Mouse (Mus musculus) gastrocnemius, adult 2 months (tissue): Measurements from ENCODE around the gene Gm28053. TPM values are rescaled to one million over a fixed set of nuclear protein-coding genes. Genes with fewer than 3 reads are reported as not detected.

Source experiments
- DNase-seq: peaks from one replicate; pipeline ENCODE4 v3.0.0; 2022
- H3K27ac ChIP-seq: fragments of 200-600 bp; 2 replicates; pipeline ENCODE4 v1.8.1; 2022; ENCODE audit warnings: mild to moderate bottlenecking
- H3K4me3 ChIP-seq: fragments of 200-600 bp; 2 replicates; pipeline ENCODE4 v1.8.1; 2022; ENCODE audit warnings: mild to moderate bottlenecking, moderate library complexity
- CTCF ChIP-seq: fragments of 200-600 bp; IDR thresholded peaks from 2 replicates; pipeline ENCODE4 v1.8.1; 2022; ENCODE audit warnings: antibody characterized with exemption, mild to moderate bottlenecking, moderate library complexity
- intact Hi-C: fragments of 180-260 bp; cut with DNase I; formaldehyde crosslinking; loops from one replicate; pipeline ENCODE4 v1.15.1; 2025
- total RNA-seq, 2 experiments: library from RNA; stranded (reverse); gene quantifications; 2 replicates each; pipeline ENCODE4 v1.2.3; 2021

Gene Gm28053
- total RNA-seq, 2 experiments from 2014 or later = 0.84 TPM; not detected in 1

DNA sequence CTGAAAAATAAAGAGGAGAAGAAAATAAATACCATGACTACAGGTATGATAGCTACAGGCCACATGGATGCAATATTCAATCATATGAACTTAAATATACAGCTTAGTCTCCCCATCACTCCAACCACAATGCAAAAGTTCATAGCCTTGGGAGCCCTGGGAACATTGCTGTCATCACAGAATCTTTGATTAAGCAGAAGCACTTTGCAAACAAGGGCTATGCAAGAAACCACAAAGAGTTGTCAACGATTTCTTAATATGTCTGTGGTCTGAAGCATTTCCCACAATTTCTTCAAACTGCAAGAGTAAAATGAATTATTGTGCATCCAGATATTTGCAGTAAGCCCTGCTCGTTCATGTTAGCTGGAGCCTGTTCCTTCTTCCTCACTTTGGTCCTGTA is 18.6 kb downstream of the Gm28053 start:
- H3K4me3 ChIP-seq = no peak overlapping the region
- intact Hi-C loops = no loop called here
- DNase-seq = no peak
- no peak overlapping the region for H3K27ac ChIP-seq
- no peak for TF ChIP-seq CTCF

DNA sequence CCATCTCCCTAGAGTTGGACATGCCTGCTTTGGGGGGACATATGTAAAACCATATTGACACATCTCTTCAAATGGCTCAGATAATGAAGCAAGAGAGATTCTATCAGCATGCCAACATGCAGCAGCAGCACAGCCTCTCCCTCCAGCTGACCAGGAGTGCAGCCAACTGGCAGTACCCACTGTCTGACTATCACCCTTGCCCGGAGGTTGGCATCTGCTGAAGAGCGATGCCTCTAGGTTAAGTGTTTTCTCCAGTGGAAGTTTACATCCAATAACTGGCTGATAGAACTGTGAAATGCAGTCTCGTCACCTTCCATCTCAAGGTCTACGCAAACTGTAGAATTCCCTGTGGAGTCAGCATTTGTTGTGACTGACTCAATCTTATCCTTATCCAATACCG is 19.3 kb downstream of the Gm28053 start:
- Histone ChIP-seq H3K4me3 (no peak overlapping the region), H3K27ac (no peak overlapping the region)
- intact Hi-C loops = no loop called here
- no peak for TF ChIP-seq CTCF
- DNase-seq = no peak

DNA sequence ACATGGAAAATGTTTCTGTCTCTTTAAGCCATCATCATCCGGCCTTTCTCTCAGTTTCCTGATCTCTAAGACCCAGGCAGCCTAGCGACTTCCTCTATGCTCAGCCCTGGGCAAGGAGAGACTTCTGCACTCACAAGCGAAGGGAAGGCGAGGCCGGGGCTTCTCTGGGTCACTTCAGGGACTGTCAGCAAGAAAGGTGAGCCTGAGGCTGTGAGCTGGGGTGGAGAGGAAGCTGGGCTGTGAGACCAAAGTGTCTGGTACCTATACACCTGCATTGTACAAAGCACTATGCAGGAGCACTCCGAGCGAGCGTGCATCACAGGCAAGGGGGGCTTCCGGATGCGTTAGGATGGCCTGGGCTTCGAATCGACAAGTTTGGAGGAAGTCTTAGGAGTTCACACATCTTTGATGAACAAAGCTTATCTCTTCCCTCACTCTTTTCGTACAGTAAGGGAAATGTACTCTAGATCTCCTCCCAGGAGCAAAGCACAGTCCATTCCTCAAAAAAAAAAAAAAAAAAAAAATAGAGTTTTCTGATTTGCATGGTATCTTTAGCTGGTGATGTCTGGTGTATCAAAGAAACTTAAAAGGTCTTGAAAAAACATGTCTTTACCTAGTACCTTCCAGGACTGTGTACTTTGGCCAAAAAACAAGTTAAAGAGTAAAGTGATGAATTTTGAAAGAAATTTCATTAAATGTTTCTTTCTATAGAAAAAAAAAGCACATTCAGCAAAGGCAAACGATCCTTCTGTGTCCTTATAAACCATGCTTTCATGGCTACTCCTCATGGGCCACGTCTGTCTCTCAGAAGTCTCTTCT is 20.8 kb downstream of the Gm28053 start, which contains the start of gene Gimap1:
Gene Gimap1 (plus strand): TSS at position 94 of the 819 bp plus-strand sequence.
- intact Hi-C loops = no loop called here
- TF ChIP-seq CTCF = no peak
- peak; percentile 41 for DNase-seq
- Histone ChIP-seq H3K27ac (peak within 1 kb of the TSS; percentile 86), H3K4me3 (peak within 1 kb of the TSS; percentile 72)

DNA sequence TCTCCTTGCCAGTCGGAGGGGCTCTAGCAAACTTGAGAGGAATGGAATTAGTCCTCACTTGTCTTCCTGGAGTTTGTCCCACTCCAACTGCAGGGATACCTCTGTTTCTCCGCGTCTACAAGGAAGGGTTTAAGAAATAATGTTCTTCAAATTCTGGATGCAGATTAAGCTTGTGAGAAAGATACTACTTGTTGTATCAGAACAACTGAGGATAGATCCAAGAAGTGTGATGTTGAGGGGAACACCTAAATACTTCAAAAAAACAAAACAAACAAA is 21.3 kb downstream of the Gm28053 start:
- no peak for TF ChIP-seq CTCF
- DNase-seq = no peak
- Histone ChIP-seq H3K27ac (peak overlapping the region; percentile 86), H3K4me3 (peak overlapping the region; percentile 72)
- intact Hi-C loops = loop anchor here (10.0 kb wide), 1 partner anchor 55 kb away; the partner anchor contains the start of gene Gimap4

DNA sequence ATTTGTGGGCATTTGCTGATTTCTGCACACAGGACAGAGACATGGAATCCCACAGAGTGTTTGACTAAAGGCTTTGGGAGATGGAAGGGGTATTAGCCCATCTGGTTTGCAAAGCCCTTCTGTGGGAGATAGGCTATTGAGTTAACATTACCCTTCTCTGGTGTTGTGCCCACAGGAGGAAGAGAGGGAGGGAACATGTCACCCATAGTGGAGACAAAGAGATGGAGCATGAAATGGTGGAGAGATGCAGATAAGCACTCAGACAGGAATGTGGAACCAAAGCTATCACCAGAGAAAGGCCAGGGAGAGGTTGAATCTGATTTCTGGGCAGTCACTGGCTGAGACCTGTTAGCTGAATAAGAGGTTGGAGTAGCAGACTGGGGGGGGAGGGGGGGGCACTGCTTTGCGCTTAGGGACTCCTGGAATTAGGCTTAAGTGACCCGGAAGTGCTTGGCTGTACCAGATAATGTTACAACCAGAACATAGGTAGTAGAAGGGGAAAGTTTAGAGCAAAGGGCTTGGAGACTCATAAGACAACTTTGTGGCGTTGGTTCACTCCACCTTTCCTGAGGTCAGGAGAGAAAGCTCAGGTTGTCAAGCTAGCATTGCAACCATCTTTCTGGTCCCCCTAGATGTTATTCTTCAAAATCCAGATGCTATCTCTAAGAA is 22.2 kb downstream of the Gm28053 start:
- Histone ChIP-seq H3K4me3 (peak overlapping the region; percentile 72), H3K27ac (peak overlapping the region; percentile 86)
- no peak for DNase-seq
- intact Hi-C loops = loop anchor here (10.0 kb wide), 1 partner anchor 56 kb away; the partner anchor contains the start of gene Gimap4
- TF ChIP-seq CTCF = no peak

DNA sequence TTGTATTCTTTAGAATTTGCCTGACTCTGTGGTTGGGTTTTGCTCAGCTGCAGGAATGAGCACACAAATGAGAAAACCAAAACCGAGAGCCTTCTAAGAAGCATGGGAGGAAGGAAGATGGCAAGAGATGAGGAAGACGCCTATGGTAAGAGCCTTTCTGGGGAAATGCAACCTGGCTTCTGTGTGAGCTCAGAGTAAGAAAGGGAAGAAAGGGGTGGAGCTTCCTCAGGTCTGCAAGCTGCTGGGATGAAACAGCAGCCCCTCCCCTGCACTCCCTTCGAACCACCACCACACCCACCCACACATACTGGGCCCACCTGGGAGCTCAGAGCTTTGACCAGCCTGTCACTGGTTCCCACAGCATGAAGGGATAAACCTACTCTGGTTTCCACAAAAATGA is 22.9 kb downstream of the Gm28053 start:
- intact Hi-C loops = loop anchor here (10.0 kb wide), 1 partner anchor 56 kb away; the partner anchor contains the start of gene Gimap4
- DNase-seq = no peak
- no peak for TF ChIP-seq CTCF
- peak overlapping the region; percentile 72 for H3K4me3 ChIP-seq
- peak overlapping the region; percentile 86 for H3K27ac ChIP-seq

DNA sequence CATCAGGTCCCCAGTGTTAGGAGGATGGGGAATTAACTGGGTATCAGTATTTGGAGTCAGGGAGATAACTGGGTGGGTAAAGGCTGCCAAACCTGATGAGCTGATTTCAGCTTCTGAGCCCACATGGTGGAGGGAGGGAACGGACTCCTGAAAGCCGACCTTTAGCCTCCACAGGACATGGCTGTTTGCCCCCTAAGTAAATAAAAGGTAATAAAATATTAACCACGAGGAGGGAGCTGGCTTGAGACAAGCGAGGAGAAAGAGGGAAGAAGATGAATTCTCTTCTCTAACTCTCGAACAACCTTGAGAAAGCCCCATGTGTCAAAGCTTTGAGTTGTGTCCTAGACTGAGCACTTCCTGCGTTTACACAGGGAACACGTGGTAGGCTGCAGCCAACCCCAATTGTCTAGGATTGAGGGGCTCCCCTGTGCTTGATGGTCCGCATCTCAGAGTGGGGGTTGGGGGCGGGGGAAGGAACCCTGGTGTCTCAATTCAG is 23.4 kb downstream of the Gm28053 start:
- peak overlapping the region; percentile 86 for H3K27ac ChIP-seq
- H3K4me3 ChIP-seq = peak overlapping the region; percentile 72
- intact Hi-C loops = loop anchor here (10.0 kb wide), 1 partner anchor 57 kb away; the partner anchor contains the start of gene Gimap4
- no peak for TF ChIP-seq CTCF
- no peak for DNase-seq

DNA sequence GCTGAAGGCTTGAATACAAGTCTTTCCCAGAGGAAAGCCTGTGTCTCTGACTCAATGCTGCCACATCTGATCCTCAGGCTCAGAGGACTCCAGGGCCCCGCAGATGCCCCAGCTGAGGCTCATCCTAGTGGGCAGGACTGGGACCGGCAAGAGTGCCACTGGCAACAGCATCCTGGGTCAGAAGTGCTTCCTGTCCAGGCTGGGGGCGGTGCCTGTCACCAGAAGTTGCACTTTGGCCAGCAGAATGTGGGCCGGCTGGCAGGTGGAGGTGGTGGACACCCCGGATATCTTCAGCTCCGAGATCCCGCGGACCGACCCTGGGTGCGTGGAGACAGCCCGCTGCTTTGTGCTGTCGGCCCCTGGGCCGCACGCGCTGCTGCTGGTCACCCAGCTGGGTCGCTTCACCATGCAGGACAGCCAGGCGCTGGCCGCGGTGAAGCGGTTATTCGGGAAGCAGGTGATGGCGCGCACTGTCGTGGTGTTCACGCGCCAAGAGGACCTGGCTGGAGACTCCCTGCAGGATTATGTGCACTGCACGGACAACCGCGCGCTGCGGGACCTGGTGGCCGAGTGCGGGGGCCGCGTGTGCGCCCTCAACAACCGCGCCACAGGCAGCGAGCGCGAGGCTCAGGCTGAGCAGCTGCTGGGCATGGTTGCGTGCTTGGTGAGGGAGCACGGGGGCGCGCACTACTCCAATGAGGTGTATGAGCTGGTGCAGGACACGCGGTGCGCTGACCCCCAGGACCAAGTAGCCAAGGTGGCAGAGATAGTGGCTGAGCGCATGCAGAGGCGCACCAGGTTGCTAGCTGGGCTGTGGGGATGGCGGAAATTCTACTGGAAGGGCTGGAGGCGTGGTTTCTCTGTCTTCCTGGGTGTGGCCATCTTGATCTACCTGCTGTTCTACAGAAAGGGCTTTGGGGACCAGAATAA is 24.3 kb downstream of the Gm28053 start:
- Histone ChIP-seq H3K27ac (peak overlapping the region; percentile 40), H3K4me3 (peak overlapping the region; percentile 72)
- no peak for TF ChIP-seq CTCF
- intact Hi-C loops = loop anchor here (10.0 kb wide), 1 partner anchor 58 kb away; the partner anchor contains the start of gene Gimap4
- no peak for DNase-seq

DNA sequence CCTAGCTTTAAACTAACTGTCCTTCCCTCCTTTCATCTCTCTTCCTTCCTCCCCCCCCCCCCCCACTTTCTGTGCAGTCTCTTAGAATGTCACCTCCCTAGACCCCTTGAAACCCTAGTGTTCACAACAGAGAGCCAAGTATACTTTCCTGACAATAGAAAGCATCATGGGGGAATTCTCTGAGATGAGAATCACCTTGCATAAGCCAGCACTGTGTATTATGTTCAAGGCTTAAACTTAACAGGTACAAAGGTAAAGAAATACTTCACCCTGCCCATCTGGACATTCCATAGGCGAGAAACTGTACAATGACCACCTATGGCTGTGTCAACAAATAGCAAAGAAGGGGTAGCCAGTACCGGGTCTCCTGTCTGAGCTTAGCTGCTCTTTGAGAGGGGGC is 27.1 kb downstream of the Gm28053 start:
- DNase-seq = no peak
- no peak for TF ChIP-seq CTCF
- H3K4me3 ChIP-seq = peak overlapping the region; percentile 70
- H3K27ac ChIP-seq = peak overlapping the region; percentile 83
- intact Hi-C loops = loop anchor here (5.0 to 10.0 kb wide), 2 partner anchors 43 to 61 kb away; partner anchors contain the start of gene Gimap4

DNA sequence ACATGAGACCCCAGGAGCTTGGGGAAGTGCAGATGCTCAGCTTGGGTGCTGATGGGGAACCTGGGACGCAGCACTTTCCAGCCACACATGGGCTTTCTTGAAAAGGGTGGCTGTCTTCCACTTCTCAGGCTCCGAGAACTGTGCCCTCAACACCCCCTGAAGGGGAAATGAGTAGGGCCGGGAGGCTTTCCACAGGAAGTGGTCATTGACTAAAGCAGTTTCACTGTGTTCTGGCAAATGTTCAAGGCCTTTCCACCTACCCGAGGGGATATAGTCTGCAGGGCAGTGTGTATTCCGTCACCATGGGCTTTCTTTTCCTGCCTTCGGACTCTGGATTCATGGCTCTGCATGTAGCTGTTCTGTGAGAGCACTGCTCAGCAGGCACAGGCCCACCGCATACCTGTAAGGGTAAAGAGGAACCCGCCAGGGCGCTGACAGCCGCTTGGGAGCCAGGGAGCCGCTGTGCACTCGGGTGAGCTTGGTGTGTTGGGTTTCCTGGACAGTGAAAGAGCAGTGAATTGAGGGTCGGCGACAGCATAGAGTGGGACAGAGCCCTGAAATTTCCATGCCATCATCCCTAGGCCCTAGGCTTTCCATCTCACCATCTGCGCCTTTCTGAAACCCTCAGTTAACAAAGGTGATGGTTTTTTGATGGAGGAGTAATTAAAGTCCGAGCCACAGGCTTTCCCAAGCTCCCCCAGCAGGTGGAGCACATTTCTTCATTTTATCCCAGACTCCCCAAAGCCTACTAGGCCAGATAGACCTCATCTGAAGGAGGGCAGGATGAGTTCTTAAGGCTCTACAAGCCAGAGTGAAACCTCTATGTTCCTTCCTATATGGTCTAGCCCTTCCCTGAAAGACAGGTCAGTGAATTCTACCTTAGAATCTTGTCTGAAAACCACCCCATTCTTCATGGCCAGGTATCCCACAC is 27.8 kb downstream of the Gm28053 start, which contains the start of gene Gimap5:
Gene Gimap5 (plus strand): TSS at position 239 of the 931 bp plus-strand sequence.
- Histone ChIP-seq H3K27ac (peak within 1 kb of the TSS; percentile 83), H3K4me3 (peak within 1 kb of the TSS; percentile 70)
- intact Hi-C loops = loop anchor here (5.0 to 10.0 kb wide), 2 partner anchors 44 to 61 kb away; partner anchors contain the start of gene Gimap4

More for the DNA sequence above, 27.8 kb downstream of the Gm28053 start, which contains the start of gene Gimap5:
- TF ChIP-seq CTCF = peak; percentile 60
- DNase-seq = no peak
